Mouse (Mus musculus) mouse trophoblast stem cell (cell line): ENCODE results near the gene Lctl.
"Not testable (repeated sequence)": the region's sequence is repeated elsewhere in the genome, so short reads cannot be mapped to it uniquely, and the experiment has no call there.

ENCODE experiments used
- in situ Hi-C, 2 experiments: fragments of 300-500 bp; cut with MseI, MboI; formaldehyde crosslinking; loops; 2 replicates in 1 of 2; 3 replicates in 1 of 2; pipeline ENCODE4 v1.15.1; 2025

Gene Lctl

DNA sequence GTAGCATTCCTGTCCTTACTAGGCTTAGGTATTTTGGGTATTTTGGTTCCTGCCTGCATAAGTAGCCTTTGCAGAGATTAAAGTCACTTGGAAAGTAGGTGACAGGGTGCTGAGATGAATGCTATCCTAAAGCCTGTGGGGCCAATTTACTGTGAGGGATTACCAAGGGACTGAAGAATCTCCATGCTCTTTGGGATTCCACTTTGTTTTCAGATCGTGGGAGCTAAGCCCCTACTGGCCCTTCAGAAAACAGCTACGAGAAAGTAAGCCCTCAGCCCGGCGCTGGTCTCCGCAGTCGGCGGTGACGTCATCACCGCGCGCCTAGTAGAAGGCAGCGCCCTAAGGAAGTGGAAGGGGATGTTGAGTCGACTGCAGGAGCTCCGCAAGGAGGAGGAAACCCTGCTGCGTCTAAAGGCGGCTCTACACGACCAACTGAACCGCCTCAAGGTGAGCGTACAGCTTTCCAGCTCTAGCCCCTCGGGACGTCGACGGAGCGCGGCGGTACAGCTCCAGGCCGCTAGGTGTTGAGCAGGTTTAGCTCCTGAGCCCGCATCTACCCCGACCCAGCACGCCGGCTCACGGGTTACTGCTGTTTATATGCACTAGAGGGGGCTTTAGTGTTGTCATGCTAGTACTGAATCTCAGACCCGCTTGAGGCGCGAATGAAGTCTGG, 62.2 kb downstream of the Lctl start, which contains the start of gene Snapc5:
Gene Snapc5 (plus strand): TSS at position 301 of the 673 bp plus-strand sequence.
- in situ Hi-C loops = loop anchor here (5.0 to 10.0 kb wide), 2 partner anchors 93 to 96 kb away; no protein-coding TSS in a partner anchor

- in situ Hi-C loops = not testable (repeated sequence)
Measured at GRCm38 (mm10) chr9:64183295-64183694, 66.3 kb downstream of the Lctl start.

- in situ Hi-C loops = no loop called here
Measured at GRCm38 (mm10) chr9:64184166-64184840, 67.4 kb downstream of the Lctl start.
